Mouse (Mus musculus): ENCODE results near the gene Tmeff1. TPM values are rescaled to one million over a fixed set of nuclear protein-coding genes. Genes with fewer than 3 reads are reported as not detected.
A peak's percentile ranks its signal among the peaks of the same experiment; 100 is the strongest.

Gene Tmeff1
- polyA plus RNA-seq, 1 experiment from 2014 or later = 228 TPM

- Histone ChIP-seq H3K27ac (ENCODE audit: low read length) (no peak overlapping the region), H3K4me2 (ENCODE audit: low read length) (no peak overlapping the region), H3K9ac (ENCODE audit: low read depth, low read length) (no peak overlapping the region), H3K27me3 (ENCODE audit: control insufficient read depth, insufficient read depth, low read depth, low read length) (no peaks in the 10 kb centered on the region), H3K4me3 (ENCODE audit: low read depth, low read length) (no peak overlapping the region), H3K36me3 (ENCODE audit: control insufficient read depth, insufficient read depth, low read length) (peaks cover 15% of the 10 kb centered on the region), H3K9me3 (replicated peaks; ENCODE audit: control insufficient read depth, low read length, poor library complexity, severe bottlenecking) (no peaks in the 10 kb centered on the region), H3K4me1 (ENCODE audit: control insufficient read depth, insufficient read depth, low read length) (no peaks in the 10 kb centered on the region)
- 27% methylated on average over 3 of the region's 3 CpGs for WGBS
- ATAC-seq = no peak
Measured at GRCm38 (mm10) chr4:48555729-48556128, 29.2 kb upstream of the Tmeff1 start.

DNA sequence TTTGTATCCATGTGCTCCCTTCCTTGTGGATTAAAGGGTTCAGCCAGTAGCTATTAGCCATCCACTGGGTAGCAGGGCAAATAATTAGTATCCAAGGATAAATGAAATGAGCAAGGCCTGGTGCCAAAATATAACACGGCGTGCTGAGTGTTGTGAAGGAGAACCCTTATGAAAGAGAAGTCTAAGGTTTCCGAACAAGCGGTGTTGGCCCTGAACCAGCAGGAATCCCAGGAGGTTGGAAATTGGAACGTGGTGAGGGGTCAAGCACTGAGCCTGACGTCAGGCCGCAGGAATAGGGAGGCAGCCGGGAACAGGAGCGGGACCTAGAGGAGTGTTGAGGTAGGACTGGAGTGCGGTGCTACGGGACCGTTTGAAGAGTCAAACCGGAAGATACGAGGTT lies 25.3 kb upstream of the Tmeff1 start:
- Histone ChIP-seq H3K27ac (ENCODE audit: low read length) (no peak overlapping the region), H3K27me3 (ENCODE audit: control insufficient read depth, insufficient read depth, low read depth, low read length) (no peaks in the 10 kb centered on the region), H3K4me1 (ENCODE audit: control insufficient read depth, insufficient read depth, low read length) (no peaks in the 10 kb centered on the region), H3K9me3 (replicated peaks; ENCODE audit: control insufficient read depth, low read length, poor library complexity, severe bottlenecking) (no peaks in the 10 kb centered on the region), H3K4me3 (ENCODE audit: low read depth, low read length) (no peak overlapping the region), H3K4me2 (ENCODE audit: low read length) (no peak overlapping the region), H3K9ac (ENCODE audit: low read depth, low read length) (no peak overlapping the region), H3K36me3 (ENCODE audit: control insufficient read depth, insufficient read depth, low read length) (peaks cover 14% of the 10 kb centered on the region)
- ATAC-seq = no peak
- WGBS = 85% methylated on average over 14 of the region's 14 CpGs

- Histone ChIP-seq H3K9ac (ENCODE audit: low read depth, low read length) (no peak overlapping the region), H3K27ac (ENCODE audit: low read length) (no peak overlapping the region), H3K4me1 (ENCODE audit: control insufficient read depth, insufficient read depth, low read length) (no peaks in the 10 kb centered on the region), H3K36me3 (ENCODE audit: control insufficient read depth, insufficient read depth, low read length) (peaks cover 14% of the 10 kb centered on the region), H3K4me2 (ENCODE audit: low read length) (no peak overlapping the region), H3K27me3 (ENCODE audit: control insufficient read depth, insufficient read depth, low read depth, low read length) (no peaks in the 10 kb centered on the region), H3K9me3 (replicated peaks; ENCODE audit: control insufficient read depth, low read length, poor library complexity, severe bottlenecking) (no peaks in the 10 kb centered on the region), H3K4me3 (ENCODE audit: low read depth, low read length) (no peak overlapping the region)
- ATAC-seq = no peak
- 95% methylated on average over 8 of the region's 8 CpGs for WGBS
Measured at GRCm38 (mm10) chr4:48561824-48562223, 23.1 kb upstream of the Tmeff1 start.

- Histone ChIP-seq H3K9ac (ENCODE audit: low read depth, low read length) (no peak overlapping the region), H3K27ac (ENCODE audit: low read length) (no peak overlapping the region), H3K9me3 (replicated peaks; ENCODE audit: control insufficient read depth, low read length, poor library complexity, severe bottlenecking) (no peaks in the 10 kb centered on the region), H3K4me2 (ENCODE audit: low read length) (no peak overlapping the region), H3K27me3 (ENCODE audit: control insufficient read depth, insufficient read depth, low read depth, low read length) (no peaks in the 10 kb centered on the region), H3K4me3 (ENCODE audit: low read depth, low read length) (no peak overlapping the region), H3K36me3 (ENCODE audit: control insufficient read depth, insufficient read depth, low read length) (peaks cover 11% of the 10 kb centered on the region), H3K4me1 (ENCODE audit: control insufficient read depth, insufficient read depth, low read length) (no peaks in the 10 kb centered on the region)
- no peak for ATAC-seq
Measured at GRCm38 (mm10) chr4:48564962-48565361, 20.0 kb upstream of the Tmeff1 start.

DNA sequence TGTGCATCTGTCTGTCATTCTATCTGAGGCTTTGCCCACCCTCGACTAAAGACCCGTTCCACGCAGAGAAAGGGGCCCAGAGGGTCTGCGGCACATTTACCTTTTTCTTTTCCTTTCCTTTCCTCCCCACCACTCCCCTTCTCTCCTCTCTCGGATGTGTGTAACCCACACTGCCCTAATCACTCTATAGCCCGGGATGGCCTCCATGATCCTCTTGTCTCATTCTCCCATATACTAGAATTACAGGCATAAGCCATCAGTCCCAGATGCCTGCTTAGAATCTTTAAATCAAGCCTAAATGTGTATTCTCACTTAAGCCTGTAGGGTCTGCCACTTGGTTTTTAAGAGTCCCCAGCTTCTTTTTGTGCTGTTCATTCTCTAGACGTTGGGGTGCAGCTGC lies 8.6 kb upstream of the Tmeff1 start:
- WGBS = 87% methylated on average over 7 of the region's 7 CpGs
- H3K4me1 ChIP-seq (ENCODE audit: control insufficient read depth, insufficient read depth, low read length) = peaks cover 2% of the 10 kb centered on the region
- no peaks in the 10 kb centered on the region for H3K27me3 ChIP-seq (ENCODE audit: control insufficient read depth, insufficient read depth, low read depth, low read length)
- no peaks in the 10 kb centered on the region for H3K9me3 ChIP-seq (replicated peaks; ENCODE audit: control insufficient read depth, low read length, poor library complexity, severe bottlenecking)
- no peak overlapping the region for H3K9ac ChIP-seq (ENCODE audit: low read depth, low read length)
- H3K36me3 ChIP-seq (ENCODE audit: control insufficient read depth, insufficient read depth, low read length) = no peaks in the 10 kb centered on the region
- H3K27ac ChIP-seq (ENCODE audit: low read length) = no peak overlapping the region
- no peak for ATAC-seq
- no peak overlapping the region for H3K4me3 ChIP-seq (ENCODE audit: low read depth, low read length)
- no peak overlapping the region for H3K4me2 ChIP-seq (ENCODE audit: low read length)

GRCm38 (mm10) chr4:48577831-48578230 lies 7.1 kb upstream of the Tmeff1 start:
- Histone ChIP-seq H3K4me2 (ENCODE audit: low read length) (no peak overlapping the region), H3K4me3 (ENCODE audit: low read depth, low read length) (no peak overlapping the region), H3K9ac (ENCODE audit: low read depth, low read length) (no peak overlapping the region), H3K27ac (ENCODE audit: low read length) (no peak overlapping the region), H3K4me1 (ENCODE audit: control insufficient read depth, insufficient read depth, low read length) (peaks cover 3% of the 10 kb centered on the region), H3K27me3 (ENCODE audit: control insufficient read depth, insufficient read depth, low read depth, low read length) (no peaks in the 10 kb centered on the region), H3K9me3 (replicated peaks; ENCODE audit: control insufficient read depth, low read length, poor library complexity, severe bottlenecking) (no peaks in the 10 kb centered on the region), H3K36me3 (ENCODE audit: control insufficient read depth, insufficient read depth, low read length) (no peaks in the 10 kb centered on the region)
- WGBS = 92% methylated on average over 1 of the region's 1 CpGs
- no peak for ATAC-seq

DNA sequence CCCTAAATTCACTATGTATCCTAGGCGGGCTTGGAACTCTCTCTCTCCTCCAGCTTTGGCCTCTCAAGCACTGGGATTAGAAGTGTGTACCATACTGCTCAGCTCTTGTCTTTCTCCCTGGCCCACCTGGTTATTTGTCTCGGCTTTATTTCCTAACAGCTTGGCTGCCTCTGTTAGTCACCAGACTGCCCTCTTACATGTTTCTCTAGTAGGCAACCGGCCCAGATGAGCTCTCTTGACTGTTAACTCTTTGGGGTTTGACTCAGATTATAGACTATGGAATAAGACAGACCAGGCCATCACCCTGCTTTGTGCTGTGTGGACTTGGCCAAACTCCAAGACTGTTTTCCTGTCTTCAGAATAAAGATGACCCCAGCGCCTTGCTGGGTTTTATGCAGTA lies 6.6 kb upstream of the Tmeff1 start:
- no peak overlapping the region for H3K4me2 ChIP-seq (ENCODE audit: low read length)
- no peaks in the 10 kb centered on the region for H3K27me3 ChIP-seq (ENCODE audit: control insufficient read depth, insufficient read depth, low read depth, low read length)
- H3K4me1 ChIP-seq (ENCODE audit: control insufficient read depth, insufficient read depth, low read length) = peaks cover 3% of the 10 kb centered on the region
- no peak overlapping the region for H3K4me3 ChIP-seq (ENCODE audit: low read depth, low read length)
- H3K36me3 ChIP-seq (ENCODE audit: control insufficient read depth, insufficient read depth, low read length) = no peaks in the 10 kb centered on the region
- 58% methylated on average over 4 of the region's 4 CpGs for WGBS
- ATAC-seq = no peak
- no peak overlapping the region for H3K9ac ChIP-seq (ENCODE audit: low read depth, low read length)
- H3K27ac ChIP-seq (ENCODE audit: low read length) = no peak overlapping the region
- no peaks in the 10 kb centered on the region for H3K9me3 ChIP-seq (replicated peaks; ENCODE audit: control insufficient read depth, low read length, poor library complexity, severe bottlenecking)

DNA sequence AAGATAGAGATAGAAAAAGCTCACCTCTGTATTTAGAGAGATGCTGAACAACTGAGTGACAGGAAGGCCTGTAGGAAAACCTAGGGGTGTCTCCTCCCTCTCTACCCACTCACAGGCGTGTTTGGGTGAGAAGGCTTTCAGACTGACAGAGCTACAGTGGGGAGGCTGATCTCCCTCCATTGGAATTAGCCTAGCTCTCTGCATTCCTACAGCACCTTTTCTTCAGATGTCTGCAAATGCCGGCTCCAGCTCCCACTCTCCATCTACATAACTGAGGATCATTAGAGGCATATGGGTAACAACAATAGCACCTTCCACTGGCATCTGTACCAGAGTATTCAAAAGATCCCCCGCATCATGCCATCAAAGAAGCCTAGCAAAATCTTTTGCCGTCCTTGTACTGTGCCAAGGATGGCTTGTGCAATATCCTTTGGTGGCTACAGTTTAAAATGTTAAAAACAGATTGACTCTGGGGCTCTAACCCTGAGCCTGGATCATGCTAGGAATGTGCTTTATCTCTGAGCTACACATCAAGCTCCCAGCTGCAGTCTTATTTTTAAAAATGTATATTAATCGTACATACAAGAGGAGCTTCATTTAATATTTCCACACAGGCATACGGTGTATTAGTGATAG lies 5.4 kb upstream of the Tmeff1 start:
- no peak for ATAC-seq
- H3K4me3 ChIP-seq (ENCODE audit: low read depth, low read length) = no peak overlapping the region
- no peaks in the 10 kb centered on the region for H3K36me3 ChIP-seq (ENCODE audit: control insufficient read depth, insufficient read depth, low read length)
- H3K27me3 ChIP-seq (ENCODE audit: control insufficient read depth, insufficient read depth, low read depth, low read length) = no peaks in the 10 kb centered on the region
- H3K9ac ChIP-seq (ENCODE audit: low read depth, low read length) = no peak overlapping the region
- 62% methylated on average over 6 of the region's 6 CpGs for WGBS
- peaks cover 9% of the 10 kb centered on the region for H3K4me1 ChIP-seq (ENCODE audit: control insufficient read depth, insufficient read depth, low read length)
- H3K9me3 ChIP-seq (replicated peaks; ENCODE audit: control insufficient read depth, low read length, poor library complexity, severe bottlenecking) = no peaks in the 10 kb centered on the region
- H3K4me2 ChIP-seq (ENCODE audit: low read length) = no peak overlapping the region
- H3K27ac ChIP-seq (ENCODE audit: low read length) = no peak overlapping the region

GRCm38 (mm10) chr4:48581201-48581600 lies 3.8 kb upstream of the Tmeff1 start:
- no peaks in the 10 kb centered on the region for H3K27me3 ChIP-seq (ENCODE audit: control insufficient read depth, insufficient read depth, low read depth, low read length)
- H3K4me2 ChIP-seq (ENCODE audit: low read length) = no peak overlapping the region
- peaks cover 9% of the 10 kb centered on the region for H3K4me1 ChIP-seq (ENCODE audit: control insufficient read depth, insufficient read depth, low read length)
- peak overlapping the region; percentile 6; the same call in 1 of the 2 replicates for H3K27ac ChIP-seq (ENCODE audit: low read length)
- no peaks in the 10 kb centered on the region for H3K9me3 ChIP-seq (replicated peaks; ENCODE audit: control insufficient read depth, low read length, poor library complexity, severe bottlenecking)
- H3K36me3 ChIP-seq (ENCODE audit: control insufficient read depth, insufficient read depth, low read length) = no peaks in the 10 kb centered on the region
- 5% methylated on average over 2 of the region's 2 CpGs for WGBS
- no peak overlapping the region for H3K4me3 ChIP-seq (ENCODE audit: low read depth, low read length)
- H3K9ac ChIP-seq (ENCODE audit: low read depth, low read length) = no peak overlapping the region
- ATAC-seq = no peak
